Mouse (Mus musculus) lung, embryonic 14.5 days (tissue): ENCODE results near the gene Gm3417. TPM values are rescaled to one million over a fixed set of nuclear protein-coding genes. Genes with fewer than 3 reads are reported as not detected.

Experiments used
- ATAC-seq: fragments of 200-750 bp; cut with Nextera tagmentation; 2 replicates; pipeline ENCODE4 v1.8.0; 2017; ENCODE audit warnings: mild to moderate bottlenecking, moderate TSS enrichment, moderate library complexity; ENCODE audit not compliant: insufficient read depth
- DNase-seq: peaks from one replicate; pipeline ENCODE4 v3.0.0-alpha.2; 2015
- H3K27ac ChIP-seq: fragments of 300-500 bp; sonication (generic); 2 replicates; pipeline ENCODE4 v1.5.1; 2014; ENCODE audit warnings: low read depth, mild to moderate bottlenecking, moderate library complexity
- H3K27me3 ChIP-seq: fragments of 300-500 bp; sonication (generic); 2 replicates; pipeline ENCODE4 v1.6.1; 2014; ENCODE audit warnings: low read length, control low read depth; ENCODE audit not compliant: insufficient read depth
- H3K36me3 ChIP-seq: fragments of 300-500 bp; sonication (generic); 2 replicates; pipeline ENCODE4 v1.6.1; 2014; ENCODE audit warnings: control low read depth; ENCODE audit not compliant: insufficient read depth
- H3K4me1 ChIP-seq: fragments of 300-500 bp; sonication (generic); 2 replicates; pipeline ENCODE4 v1.6.1; 2014; ENCODE audit warnings: antibody characterized with exemption, control low read depth; ENCODE audit not compliant: insufficient read depth
- H3K4me2 ChIP-seq: fragments of 300-500 bp; sonication (generic); 2 replicates; pipeline ENCODE4 v1.6.1; 2014; ENCODE audit warnings: mild to moderate bottlenecking
- H3K4me3 ChIP-seq: fragments of 300-500 bp; sonication (generic); 2 replicates; pipeline ENCODE4 v1.5.1; 2014; ENCODE audit warnings: low read depth, low read length
- H3K9ac ChIP-seq: fragments of 300-500 bp; sonication (generic); 2 replicates; pipeline ENCODE4 v1.6.1; 2014
- H3K9me3 ChIP-seq: fragments of 300-500 bp; sonication (generic); 2 replicates; pipeline ENCODE4 v1.6.1; 2016; ENCODE audit warnings: low read depth, low read length, control low read depth
- CTCF ChIP-seq: IDR thresholded peaks from 2 replicates; pipeline ENCODE4 v1.5.1; 2016; ENCODE audit warnings: antibody characterized with exemption, low read depth
- WGBS: fragments of 180-500 bp; shearing (Covaris S2); extraction: QIAGEN DNeasy Blood & Tissue Kit; methylation state at CpG from one replicate; pipeline ENCODE4 v1.1.7; 2014; 5-methylcytosine and 5-hydroxymethylcytosine counted together
- polyA plus RNA-seq: library from polyadenylated mRNA; unstranded; fragments of >200 nt; fragmentation: Nextera tagmentation; extraction: Ambion mirVana; gene quantifications from 2 replicates; pipeline ENCODE4 v1.2.1, GENCODE M21; 2014

Gene Gm3417
- polyA plus RNA-seq, 1 experiment from 2014 or later, result not detected

DNA sequence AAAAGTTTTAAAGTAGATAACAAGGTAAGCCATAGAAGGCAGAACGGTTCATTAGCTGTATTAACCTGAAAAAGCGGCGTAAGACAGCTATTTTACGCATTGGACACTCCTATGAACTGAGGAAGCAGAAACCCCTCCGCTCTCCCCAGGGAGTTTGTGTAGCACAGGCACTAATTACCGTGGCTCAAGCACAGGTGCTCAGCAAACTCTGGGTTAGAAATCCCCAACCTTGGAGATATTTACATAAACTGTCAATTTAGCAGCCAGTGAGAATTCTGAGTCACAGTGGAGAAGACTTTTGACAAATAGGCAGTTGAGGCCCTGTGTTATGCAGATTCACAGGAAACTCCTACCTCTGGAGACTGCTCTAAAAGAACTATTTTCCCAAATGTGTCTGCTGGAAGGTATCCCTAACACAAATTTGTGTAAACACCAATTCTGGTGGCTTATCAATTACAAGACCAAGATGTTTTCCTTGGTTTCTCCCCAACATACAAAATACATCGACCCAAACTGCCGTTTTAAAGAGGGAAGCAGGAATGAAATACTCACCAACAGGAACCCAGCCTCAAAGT lies 50.9 kb downstream of the Gm3417 start:
- no peak for TF ChIP-seq CTCF
- Histone ChIP-seq H3K27ac (no peak overlapping the region), H3K27me3 (no peaks in the 10 kb centered on the region), H3K36me3 (no peaks in the 10 kb centered on the region), H3K9ac (no peak overlapping the region), H3K4me2 (no peak overlapping the region), H3K4me3 (no peak overlapping the region), H3K9me3 (no peaks in the 10 kb centered on the region), H3K4me1 (no peaks in the 10 kb centered on the region)
- WGBS, result 76% methylated on average over 8 of the region's 8 CpGs
- DNase-seq (no peak), ATAC-seq (no peak)

- Histone ChIP-seq H3K27ac (no peak overlapping the region), H3K9ac (no peak overlapping the region), H3K4me2 (no peak overlapping the region), H3K4me3 (no peak overlapping the region), H3K4me1 (no peaks in the 10 kb centered on the region), H3K36me3 (no peaks in the 10 kb centered on the region), H3K27me3 (peaks cover 3% of the 10 kb centered on the region; the same call in 1 of the 2 replicates), H3K9me3 (no peaks in the 10 kb centered on the region)
- no peak for TF ChIP-seq CTCF
- DNase-seq (no peak), ATAC-seq (no peak)
- WGBS, result 57% methylated on average over 6 of the region's 6 CpGs
Measured at GRCm38 (mm10) chr17:14921582-14921981, 57.0 kb downstream of the Gm3417 start.

GRCm38 (mm10) chr17:14917866-14918265 lies 60.7 kb downstream of the Gm3417 start:
- no peak for TF ChIP-seq CTCF
- Histone ChIP-seq H3K4me2 (no peak overlapping the region), H3K9ac (no peak overlapping the region), H3K27me3 (peaks cover 3% of the 10 kb centered on the region; the same call in 1 of the 2 replicates), H3K4me3 (no peak overlapping the region), H3K27ac (no peak overlapping the region), H3K36me3 (no peaks in the 10 kb centered on the region), H3K4me1 (no peaks in the 10 kb centered on the region), H3K9me3 (no peaks in the 10 kb centered on the region)
- ATAC-seq (no peak), DNase-seq (no peak)
- 80% methylated on average over 8 of the region's 8 CpGs for WGBS

DNA sequence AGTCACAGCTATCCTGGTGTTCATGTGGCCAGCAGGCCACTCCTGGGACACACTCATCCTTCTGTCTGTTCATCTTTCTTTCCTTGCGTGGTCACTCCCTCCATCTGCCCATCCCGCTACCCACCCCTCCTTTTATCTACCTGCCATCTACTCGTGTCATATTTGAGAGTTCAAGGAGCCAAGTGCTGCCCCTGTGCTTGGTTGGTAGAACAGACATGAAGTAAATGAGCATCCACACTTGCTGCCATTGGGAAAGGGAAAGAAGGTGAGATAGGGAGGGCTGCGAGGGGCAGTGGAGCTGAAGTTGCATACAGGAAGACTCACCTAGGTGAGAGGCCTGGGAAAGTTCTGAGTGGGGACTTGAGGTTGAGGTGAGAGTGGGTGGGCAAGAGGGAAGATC lies 64.2 kb downstream of the Gm3417 start:
- ATAC-seq (no peak), DNase-seq (no peak)
- H3K9me3 ChIP-seq, result no peaks in the 10 kb centered on the region
- no peak overlapping the region for H3K4me2 ChIP-seq
- no peak for TF ChIP-seq CTCF
- no peak overlapping the region for H3K4me3 ChIP-seq
- WGBS, result 84% methylated on average over 4 of the region's 4 CpGs
- no peak overlapping the region for H3K9ac ChIP-seq
- H3K27me3 ChIP-seq, result peaks cover 3% of the 10 kb centered on the region; the same call in 1 of the 2 replicates
- no peak overlapping the region for H3K27ac ChIP-seq
- no peaks in the 10 kb centered on the region for H3K4me1 ChIP-seq
- no peaks in the 10 kb centered on the region for H3K36me3 ChIP-seq

Other genes starting within 250 kb of the Gm3417 start
- 4.7 and 6.1 TPM in 2 replicates for gene Wdr27, start 35.6 kb downstream of the Gm3417 start, polyA plus RNA-seq
- gene 1600012H06Rik, start 35.6 kb downstream of the Gm3417 start, polyA plus RNA-seq, result 31.0 and 32.8 TPM in 2 replicates
- 39.1 and 44.2 TPM in 2 replicates for gene Phf10, start 17.5 kb downstream of the Gm3417 start, polyA plus RNA-seq
- 9.0 and 10.3 TPM in 2 replicates for gene 9030025P20Rik, start 322 bp downstream of the Gm3417 start, polyA plus RNA-seq
- 3.6 and 3.7 TPM in 2 replicates for gene Gm3435, start 31.4 kb upstream of the Gm3417 start, polyA plus RNA-seq
- 70.4 and 78.9 TPM in 2 replicates for gene Ermard, start 62.4 kb upstream of the Gm3417 start, polyA plus RNA-seq
- 0.69 TPM in 1 of 2 replicates, not detected in the other for gene Tcte3, start 62.7 kb upstream of the Gm3417 start, polyA plus RNA-seq
- 1.9 and 3.4 TPM in 2 replicates for gene Gm3448, start 62.7 kb upstream of the Gm3417 start, polyA plus RNA-seq